Mouse (Mus musculus) heart, postnatal 0 days (tissue): ENCODE measurements around the gene Lancl1. TPM values are rescaled to one million over a fixed set of nuclear protein-coding genes. Genes with fewer than 3 reads are reported as not detected.

Experiments
- ATAC-seq: fragments of 200-750 bp; cut with Nextera tagmentation; 2 replicates; pipeline ENCODE4 v1.8.0; 2017; ENCODE audit warnings: low read depth, moderate number of reproducible peaks, moderate library complexity; ENCODE audit not compliant: insufficient read depth
- DNase-seq: peaks from one replicate; pipeline ENCODE4 v3.0.0-alpha.2; 2016; ENCODE audit warnings: low spot score
- H3K27ac ChIP-seq: fragments of 300-500 bp; sonication (generic); 2 replicates; pipeline ENCODE4 v1.5.1; 2014; ENCODE audit warnings: low read depth, mild to moderate bottlenecking
- H3K27me3 ChIP-seq: fragments of 300-500 bp; sonication (generic); 2 replicates; pipeline ENCODE4 v1.6.1; 2014; ENCODE audit warnings: low read length, mixed read lengths; ENCODE audit not compliant: control insufficient read depth, insufficient read depth
- H3K36me3 ChIP-seq: fragments of 300-500 bp; sonication (generic); replicated peaks from 2 replicates; pipeline ENCODE4 v1.6.1; 2014; ENCODE audit warnings: low read length, mixed read lengths; ENCODE audit not compliant: control insufficient read depth, insufficient read depth
- H3K4me1 ChIP-seq: fragments of 300-500 bp; sonication (generic); 2 replicates; pipeline ENCODE4 v1.6.1; 2014; ENCODE audit warnings: antibody characterized with exemption; ENCODE audit not compliant: control insufficient read depth, insufficient read depth
- H3K4me2 ChIP-seq: fragments of 300-500 bp; sonication (generic); 2 replicates; pipeline ENCODE4 v1.6.1; 2014; ENCODE audit warnings: low read depth, mild to moderate bottlenecking, low read length, moderate library complexity
- H3K4me3 ChIP-seq: fragments of 300-500 bp; sonication (generic); 2 replicates; pipeline ENCODE4 v1.5.1; 2014; ENCODE audit warnings: low read depth, low read length
- H3K9ac ChIP-seq: fragments of 300-500 bp; sonication (generic); replicated peaks from 2 replicates; pipeline ENCODE4 v1.6.1; 2014; ENCODE audit warnings: low read depth, low read length, mixed read lengths
- H3K9me3 ChIP-seq: fragments of 300-500 bp; sonication (generic); replicated peaks from 2 replicates; pipeline ENCODE4 v1.6.1; 2016; ENCODE audit warnings: low read length; ENCODE audit not compliant: control insufficient read depth
- CTCF ChIP-seq: IDR thresholded peaks from 2 replicates; pipeline ENCODE4 v1.5.1; 2016; ENCODE audit warnings: antibody characterized with exemption, control low read depth, low read depth
- EP300 ChIP-seq: IDR thresholded peaks from 2 replicates; pipeline ENCODE4 v1.6.1; 2016; ENCODE audit warnings: antibody characterized with exemption, low read depth
- WGBS: fragments of 180-500 bp; shearing (Covaris S2); extraction: QIAGEN DNeasy Blood & Tissue Kit; methylation state at CpG from one replicate; pipeline ENCODE4 v1.1.7; 2014; 5-methylcytosine and 5-hydroxymethylcytosine counted together
- polyA plus RNA-seq: library from polyadenylated mRNA; unstranded; fragments of >200 nt; fragmentation: Nextera tagmentation; extraction: Ambion mirVana; gene quantifications from 2 replicates; pipeline ENCODE4 v1.2.1, GENCODE M21; 2015
- total RNA-seq: library from RNA; depleted of rRNA; stranded (reverse); fragments of >200 nt; gene quantifications from 2 replicates; pipeline ENCODE4 v1.2.3, GENCODE M21; 2014; ENCODE audit warnings: low replicate concordance

Lancl1 gene
- total and polyA plus RNA-seq, 2 experiments from 2014 or later, result 33.8 to 50.5 TPM

DNA sequence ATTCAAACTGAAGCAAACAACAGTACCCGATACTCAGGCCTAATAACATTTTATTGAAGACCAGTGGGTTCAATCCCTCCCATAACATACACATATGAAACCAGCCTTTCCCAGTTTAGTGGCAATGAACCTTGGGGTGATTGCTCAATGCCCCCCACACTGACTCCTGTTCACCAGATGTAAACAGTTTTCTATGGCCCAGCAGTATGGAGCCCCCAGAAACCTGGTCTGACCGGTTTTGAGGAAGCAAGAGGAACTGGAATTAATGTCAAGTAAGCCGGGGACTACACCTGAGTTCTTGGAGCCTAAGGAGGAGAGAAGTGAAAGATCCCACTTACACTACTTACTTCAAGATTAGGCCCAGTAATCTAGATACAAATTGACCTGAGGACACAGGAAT lies 38.2 kb downstream of the Lancl1 start:
- Histone ChIP-seq H3K9ac (no peak overlapping the region), H3K4me1 (no peaks in the 10 kb centered on the region), H3K4me2 (no peak overlapping the region), H3K27ac (no peak overlapping the region), H3K4me3 (no peak overlapping the region), H3K9me3 (no peaks in the 10 kb centered on the region), H3K36me3 (peaks cover 30% of the 10 kb centered on the region), H3K27me3 (no peaks in the 10 kb centered on the region)
- TF ChIP-seq CTCF (no peak), EP300 (no peak)
- ATAC-seq (no peak), DNase-seq (no peak)
- 83% methylated on average over 3 of the region's 3 CpGs for WGBS

- no peak overlapping the region for H3K27ac ChIP-seq
- H3K9ac ChIP-seq, result no peak overlapping the region
- no peak overlapping the region for H3K4me2 ChIP-seq
- H3K27me3 ChIP-seq, result no peaks in the 10 kb centered on the region
- ATAC-seq (no peak), DNase-seq (no peak)
- H3K4me1 ChIP-seq, result no peaks in the 10 kb centered on the region
- no peak overlapping the region for H3K4me3 ChIP-seq
- no peaks in the 10 kb centered on the region for H3K9me3 ChIP-seq
- TF ChIP-seq EP300 (no peak), CTCF (no peak)
- 94% methylated on average over 1 of the region's 1 CpGs for WGBS
- H3K36me3 ChIP-seq, result peaks cover 11% of the 10 kb centered on the region; the same call in 1 of the 2 replicates
Observed at GRCm38 (mm10) chr1:66998601-66999000, 40.1 kb downstream of the Lancl1 start.

DNA sequence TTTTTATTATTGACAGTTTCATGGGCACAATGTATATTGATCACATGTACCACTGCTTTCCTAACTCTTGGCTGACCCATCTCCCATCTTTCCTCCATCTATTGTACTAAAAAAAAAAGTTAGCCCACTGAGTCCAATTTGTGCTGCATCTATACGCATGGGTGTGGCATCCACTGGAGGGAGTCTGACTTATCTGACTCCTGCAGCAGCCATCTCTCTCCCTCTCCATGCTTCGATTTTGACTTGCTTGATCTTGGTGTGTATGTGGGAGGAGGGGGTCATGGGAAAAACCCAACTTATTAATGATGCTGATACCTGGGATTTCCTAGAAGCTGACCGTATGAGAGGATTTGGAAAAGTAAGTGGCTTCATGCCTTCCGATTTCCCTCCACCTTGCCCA lies 40.5 kb downstream of the Lancl1 start:
- Histone ChIP-seq H3K9ac (no peak overlapping the region), H3K4me3 (no peak overlapping the region), H3K4me2 (no peak overlapping the region), H3K9me3 (no peaks in the 10 kb centered on the region), H3K27me3 (no peaks in the 10 kb centered on the region), H3K36me3 (peaks cover 8% of the 10 kb centered on the region; the same call in 1 of the 2 replicates), H3K27ac (no peak overlapping the region), H3K4me1 (no peaks in the 10 kb centered on the region)
- no peak for DNase-seq
- no peak for TF ChIP-seq EP300
- WGBS, result 89% methylated on average over 4 of the region's 4 CpGs
- ATAC-seq, result no peak

DNA sequence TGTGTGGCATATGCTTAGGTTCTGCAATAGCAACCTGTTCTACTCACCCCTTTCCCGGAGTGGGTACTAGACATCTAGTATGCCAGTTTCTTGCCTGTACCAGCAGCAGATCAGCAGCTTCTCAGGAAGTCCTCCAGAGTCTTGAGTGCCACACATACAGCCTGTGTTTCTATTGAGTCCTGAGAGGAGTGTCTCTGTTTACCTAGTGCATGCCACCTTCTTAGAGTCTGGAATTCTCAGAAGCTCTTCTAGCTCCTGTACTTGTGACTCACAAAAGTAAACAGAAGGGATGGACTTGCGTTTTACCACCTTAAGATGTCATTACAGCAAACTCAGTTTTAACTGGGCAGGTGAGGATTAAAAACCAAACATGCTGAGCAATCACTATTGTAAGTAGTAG lies 41.9 kb downstream of the Lancl1 start:
- Histone ChIP-seq H3K4me3 (no peak overlapping the region), H3K4me1 (no peaks in the 10 kb centered on the region), H3K27me3 (no peaks in the 10 kb centered on the region), H3K9me3 (no peaks in the 10 kb centered on the region), H3K27ac (no peak overlapping the region), H3K9ac (no peak overlapping the region), H3K4me2 (no peak overlapping the region), H3K36me3 (no peaks in the 10 kb centered on the region; the same call in 1 of the 2 replicates)
- WGBS, result 67% methylated on average over 2 of the region's 2 CpGs
- DNase-seq (no peak), ATAC-seq (no peak)
- no peak for TF ChIP-seq EP300
- TF ChIP-seq CTCF, result no peak

DNA sequence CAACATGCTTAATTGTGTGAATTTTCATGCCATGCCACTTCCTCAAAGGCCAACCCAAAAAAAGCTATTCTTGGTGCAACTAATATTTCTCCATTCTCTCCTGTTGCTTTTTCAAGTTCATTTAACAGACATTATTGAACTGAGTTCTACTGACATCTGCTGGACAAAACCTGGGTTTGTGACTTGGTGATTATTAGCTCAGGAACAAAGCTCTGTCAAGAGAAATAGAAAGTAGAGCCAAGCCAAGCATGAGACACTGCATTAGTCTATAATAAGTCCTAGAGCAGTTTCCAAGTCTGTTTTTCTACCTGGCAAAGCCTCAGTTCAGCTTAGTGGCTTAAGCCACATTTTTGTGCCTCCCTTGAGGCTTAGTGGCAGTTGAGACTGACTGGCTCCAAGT lies 45.9 kb downstream of the Lancl1 start:
- Histone ChIP-seq H3K9me3 (no peaks in the 10 kb centered on the region), H3K36me3 (no peaks in the 10 kb centered on the region), H3K27me3 (no peaks in the 10 kb centered on the region), H3K4me2 (no peak overlapping the region), H3K4me3 (no peak overlapping the region), H3K9ac (no peak overlapping the region), H3K27ac (no peak overlapping the region), H3K4me1 (0 out of 2 replicates have a peak, but pooled peaks cover 3% of the 10 kb centered on the region)
- ATAC-seq (0 out of 2 replicates have a peak, but pooled peaks have one; percentile 47), DNase-seq (peak; percentile 70)
- no peak for TF ChIP-seq EP300
- TF ChIP-seq CTCF, result peak; percentile 76

DNA sequence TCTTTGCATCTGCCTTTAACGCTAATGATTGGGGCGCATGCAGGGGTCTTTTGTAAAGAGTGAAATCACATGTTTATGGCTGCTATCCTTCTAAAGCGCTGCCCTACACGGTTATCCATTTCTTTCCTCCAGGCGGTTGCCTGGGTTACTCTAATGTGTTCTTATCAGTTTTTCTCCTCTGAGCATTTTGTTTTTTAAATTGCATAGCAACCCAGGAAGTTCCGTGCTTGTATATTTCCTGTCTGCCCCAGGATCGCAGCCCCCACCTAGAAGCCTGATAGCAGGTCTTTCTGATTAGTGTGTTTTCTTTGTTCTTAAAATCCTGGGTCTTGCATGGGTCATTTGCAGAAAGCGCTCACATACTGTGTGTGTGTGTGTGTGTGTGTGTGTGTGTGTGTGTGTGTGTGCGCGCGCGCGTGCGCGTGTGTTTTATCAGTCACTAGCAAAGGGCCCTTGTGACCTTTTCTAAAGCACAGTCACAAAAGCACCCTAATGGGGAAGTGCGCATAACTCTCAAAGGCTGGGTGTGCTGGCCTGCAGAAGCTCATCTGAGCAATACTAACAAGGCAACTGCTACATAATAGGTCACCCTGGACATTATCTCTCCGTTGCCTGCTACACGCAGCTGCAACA lies 51.0 kb downstream of the Lancl1 start:
- H3K4me3 ChIP-seq, result no peak overlapping the region
- ATAC-seq (peak; percentile 39), DNase-seq (peak; percentile 43)
- TF ChIP-seq CTCF (no peak), EP300 (no peak)
- H3K36me3 ChIP-seq, result no peaks in the 10 kb centered on the region
- 37% methylated on average over 18 of the region's 18 CpGs for WGBS
- H3K4me2 ChIP-seq, result peak overlapping the region; percentile 30
- peaks cover 15% of the 10 kb centered on the region; the same call in 1 of the 2 replicates for H3K4me1 ChIP-seq
- no peaks in the 10 kb centered on the region for H3K9me3 ChIP-seq
- no peaks in the 10 kb centered on the region for H3K27me3 ChIP-seq
- peak overlapping the region; percentile 30; the same call in 1 of the 2 replicates for H3K27ac ChIP-seq
- no peak overlapping the region for H3K9ac ChIP-seq
